Mouse (Mus musculus): Measurements from ENCODE around the gene Zfp146.
"Not testable (repeated sequence)": the region's sequence is repeated elsewhere in the genome, so short reads cannot be mapped to it uniquely, and the experiment has no call there.

The Zfp146 gene

GRCm38 (mm10) chr7:30169583-30170282 is at the start of gene Zfp146:
Gene Zfp146 (minus strand): TSS chr7:30169750.
- DNase-seq: peak; percentile 95

- DNase-seq: no peak
These were observed 47.7 kb upstream of the Zfp146 start for GRCm38 (mm10) chr7:30217277-30217676.

- peak; percentile 83 for DNase-seq
These were observed 47.2 kb upstream of the Zfp146 start for GRCm38 (mm10) chr7:30216723-30217151.

- no peak for DNase-seq
These were observed 46.3 kb upstream of the Zfp146 start for GRCm38 (mm10) chr7:30215875-30216274.

GRCm38 (mm10) chr7:30213881-30214280 is 44.3 kb upstream of the Zfp146 start:
- no peak for DNase-seq

GRCm38 (mm10) chr7:30211025-30211424 is 41.5 kb upstream of the Zfp146 start:
- no peak for DNase-seq

- not testable (repeated sequence) for DNase-seq
These were observed 36.8 kb upstream of the Zfp146 start for GRCm38 (mm10) chr7:30206364-30206763.

GRCm38 (mm10) chr7:30205383-30205782 is 35.8 kb upstream of the Zfp146 start:
- DNase-seq: peak; percentile 78

GRCm38 (mm10) chr7:30204380-30204779 is 34.8 kb upstream of the Zfp146 start:
- DNase-seq: no peak

GRCm38 (mm10) chr7:30202895-30203690 is 33.5 kb upstream of the Zfp146 start:
- DNase-seq: peak; percentile 77

- DNase-seq: not testable (repeated sequence)
These were observed 31.1 kb upstream of the Zfp146 start for GRCm38 (mm10) chr7:30200661-30201060.

GRCm38 (mm10) chr7:30200200-30200599 is 30.6 kb upstream of the Zfp146 start:
- no peak for DNase-seq

- no peak for DNase-seq
These were observed 30.1 kb upstream of the Zfp146 start for GRCm38 (mm10) chr7:30199498-30200139.

GRCm38 (mm10) chr7:30198481-30198971 is 29.0 kb upstream of the Zfp146 start, which contains the start of gene Capns1:
Gene Capns1 (minus strand): TSS chr7:30198811.
- DNase-seq: peak; percentile 74

GRCm38 (mm10) chr7:30197592-30198129 is 28.1 kb upstream of the Zfp146 start:
- no peak for DNase-seq

GRCm38 (mm10) chr7:30196171-30196570 is 26.6 kb upstream of the Zfp146 start:
- peak; percentile 55 for DNase-seq

GRCm38 (mm10) chr7:30195461-30195860 is 25.9 kb upstream of the Zfp146 start:
- DNase-seq: no peak

GRCm38 (mm10) chr7:30194884-30195283 is 25.3 kb upstream of the Zfp146 start:
- DNase-seq: peak; percentile 97

GRCm38 (mm10) chr7:30194101-30194831 is 24.7 kb upstream of the Zfp146 start:
- peak; percentile 75 for DNase-seq

GRCm38 (mm10) chr7:30193581-30194100 is 24.1 kb upstream of the Zfp146 start:
- DNase-seq: peak; percentile 89

GRCm38 (mm10) chr7:30193013-30193412 is 23.5 kb upstream of the Zfp146 start:
- DNase-seq: peak; percentile 51

GRCm38 (mm10) chr7:30192088-30192487 is 22.5 kb upstream of the Zfp146 start:
- peak; percentile 50 for DNase-seq

Data from cerebellum, adult 9-11 months (tissue).